In genomic region chr5:114410429-114410828, GRCm38 (mm10) we compare ENCODE assay signal across 17 mouse cellular contexts.
"Had no signal": no experiment of that assay in that cellular context is flagged by ENCODE, and none has a peak within 500 bp of the region (broad histone marks: within the 10 kb centered on the region; RNA-seq: fewer than 3 reads in every experiment).

No protein-coding gene starts in this region.

- H3K9ac ChIP-seq: liver, embryonic 15.5 days; liver, postnatal 0 days; lung, embryonic 15.5 days; midbrain, embryonic 12.5 days; neural tube, embryonic 12.5 days; stomach, embryonic 15.5 days had no signal

- DNase-seq: liver, postnatal 0 days; lung, adult 2 months; midbrain, embryonic 14.5 days; right cerebral cortex, postnatal 14 days; thymus, adult 2 months; thymus, postnatal 25 days; thymus, postnatal 4 days had no signal

- H3K9me3 ChIP-seq: liver, embryonic 15.5 days; lung, embryonic 15.5 days; midbrain, embryonic 10.5 days; midbrain, embryonic 12.5 days; neural tube, embryonic 12.5 days; stomach, embryonic 15.5 days had no signal

- H3K4me2 ChIP-seq: liver, embryonic 15.5 days; lung, embryonic 15.5 days; midbrain, embryonic 12.5 days; neural tube, embryonic 12.5 days; stomach, embryonic 15.5 days had no signal

- ATAC-seq: liver, postnatal 0 days; lung, postnatal 0 days; midbrain, embryonic 16.5 days had no signal

- H3K4me3 ChIP-seq: liver, embryonic 15.5 days; lung, embryonic 15.5 days; midbrain, embryonic 10.5 days; midbrain, embryonic 12.5 days; neural tube, embryonic 12.5 days; stomach, embryonic 15.5 days had no signal

- H3K27ac ChIP-seq: liver, embryonic 15.5 days; lung, embryonic 15.5 days; macrophage; midbrain, embryonic 10.5 days; midbrain, embryonic 12.5 days; neural tube, embryonic 12.5 days; stomach, embryonic 15.5 days; stomach, postnatal 0 days had no signal

- H3K4me1 ChIP-seq: liver, embryonic 15.5 days; midbrain, embryonic 10.5 days; midbrain, embryonic 12.5 days; neural tube, embryonic 12.5 days had no signal

- H3K27me3 ChIP-seq: liver, embryonic 15.5 days; lung, embryonic 15.5 days; midbrain, embryonic 12.5 days; neural tube, embryonic 12.5 days; stomach, embryonic 15.5 days had no signal
